Mouse (Mus musculus) heart, embryonic 14.5 days (tissue): ENCODE data around the gene Setd3. TPM values are rescaled to one million over a fixed set of nuclear protein-coding genes. Genes with fewer than 3 reads are reported as not detected.

Experiments
- ATAC-seq: fragments of 200-750 bp; cut with Nextera tagmentation; 2 replicates; pipeline ENCODE4 v1.8.0; 2017; ENCODE audit warnings: low read depth, moderate TSS enrichment; ENCODE audit not compliant: insufficient number of reproducible peaks, insufficient read depth, low FRiP score
- H3K27ac ChIP-seq, 2 experiments: fragments of 200-500 bp in 1 of 2; fragments of 300-500 bp in 1 of 2; sonication (generic) in 1 of 2; replicated peaks in 1 of 2; 2 replicates each; pipeline ENCODE4 v1.5.1; 2012 to 2014; ENCODE audit warnings: low read depth in 2 of 2, low read length in 2 of 2, control low read depth in 1 of 2, mild to moderate bottlenecking in 1 of 2, mixed read lengths in 1 of 2; ENCODE audit not compliant: control insufficient read depth in 1 of 2, insufficient read depth in 1 of 2
- H3K27me3 ChIP-seq: fragments of 300-500 bp; sonication (generic); 2 replicates; pipeline ENCODE4 v1.6.1; 2014; ENCODE audit warnings: mild to moderate bottlenecking, low read length, control low read depth; ENCODE audit not compliant: control insufficient read depth, insufficient read depth
- H3K36me3 ChIP-seq: fragments of 300-500 bp; sonication (generic); 2 replicates; pipeline ENCODE4 v1.6.1; 2014; ENCODE audit warnings: mild to moderate bottlenecking, control low read depth, low read length, mixed read lengths; ENCODE audit not compliant: control insufficient read depth, insufficient read depth
- H3K4me1 ChIP-seq, 2 experiments: fragments of 200-500 bp in 1 of 2; fragments of 300-500 bp in 1 of 2; sonication (generic) in 1 of 2; 2 replicates each; pipeline ENCODE4 v1.6.1; 2012 to 2014; ENCODE audit warnings: low read length in 2 of 2, control low read depth in 1 of 2, mixed read lengths in 1 of 2; ENCODE audit not compliant: control insufficient read depth in 2 of 2, insufficient read depth in 2 of 2
- H3K4me2 ChIP-seq: fragments of 300-500 bp; sonication (generic); 2 replicates; pipeline ENCODE4 v1.6.1; 2014; ENCODE audit warnings: mild to moderate bottlenecking, low read length
- H3K4me3 ChIP-seq, 2 experiments: fragments of 200-500 bp in 1 of 2; fragments of 300-500 bp in 1 of 2; sonication (generic) in 1 of 2; 2 replicates each; pipeline ENCODE4 v1.5.1; 2012 to 2014; ENCODE audit warnings: low read length in 2 of 2, mild to moderate bottlenecking in 2 of 2, control low read depth in 1 of 2, low read depth in 1 of 2, moderate library complexity in 1 of 2; ENCODE audit not compliant: control insufficient read depth in 1 of 2, insufficient read depth in 1 of 2
- H3K9ac ChIP-seq: fragments of 300-500 bp; sonication (generic); 2 replicates; pipeline ENCODE4 v1.6.1; 2014; ENCODE audit warnings: mild to moderate bottlenecking, low read length
- H3K9me3 ChIP-seq: fragments of 300-500 bp; sonication (generic); 2 replicates; pipeline ENCODE4 v1.6.1; 2016; ENCODE audit warnings: low read length, control low read depth; ENCODE audit not compliant: control insufficient read depth
- WGBS: fragments of 180-500 bp; shearing (Covaris S2); extraction: QIAGEN DNeasy Blood & Tissue Kit; methylation state at CpG from one replicate; pipeline ENCODE4 v1.1.7; 2014; 5-methylcytosine and 5-hydroxymethylcytosine counted together
- polyA plus RNA-seq: library from polyadenylated mRNA; unstranded; fragments of >200 nt; fragmentation: Nextera tagmentation; extraction: Ambion mirVana; gene quantifications from 2 replicates; pipeline ENCODE4 v1.2.1, GENCODE M21; 2014

Gene Setd3
- 60.4 and 68.2 TPM in 2 replicates for polyA plus RNA-seq

GRCm38 (mm10) chr12:108179246-108179320, at the start of gene Setd3:
Setd3 (minus strand) TSS chr12:108179314.
- Histone ChIP-seq H3K9me3 (no peaks in the 10 kb centered on the region), H3K4me2 (peak within 1 kb of the TSS; percentile 78), H3K27me3 (no peaks in the 10 kb centered on the region), H3K4me3 (peak within 1 kb of the TSS; percentile 78 to 99), H3K36me3 (peaks cover 25% of the 10 kb centered on the region), H3K4me1 (peaks cover 0 to 30% of the 10 kb centered on the region in 2 experiments; a peak in 3 of 4 replicates), H3K27ac (peak within 1 kb of the TSS; percentile 73 to 93), H3K9ac (peak within 1 kb of the TSS; percentile 97)
- no peak for ATAC-seq
- WGBS, result 2% methylated on average over 7 of the region's 9 CpGs

- Histone ChIP-seq H3K9me3 (no peaks in the 10 kb centered on the region), H3K4me3 (no peak overlapping the region), H3K36me3 (no peaks in the 10 kb centered on the region), H3K4me1 (peaks cover 47 to 63% of the 10 kb centered on the region in 2 experiments), H3K27ac (no peak overlapping the region), H3K9ac (no peak overlapping the region), H3K27me3 (no peaks in the 10 kb centered on the region), H3K4me2 (no peak overlapping the region)
- ATAC-seq, result no peak
- 56% methylated on average over 16 of the region's 16 CpGs for WGBS
Observed at GRCm38 (mm10) chr12:108227527-108227926, 48.4 kb upstream of the Setd3 start.

GRCm38 (mm10) chr12:108226941-108227340, 47.8 kb upstream of the Setd3 start:
- peaks cover 47 to 63% of the 10 kb centered on the region in 2 experiments for H3K4me1 ChIP-seq
- no peak overlapping the region for H3K4me2 ChIP-seq
- no peaks in the 10 kb centered on the region for H3K27me3 ChIP-seq
- no peaks in the 10 kb centered on the region for H3K36me3 ChIP-seq
- no peak overlapping the region for H3K4me3 ChIP-seq
- H3K9me3 ChIP-seq, result no peaks in the 10 kb centered on the region
- no peak overlapping the region for H3K27ac ChIP-seq
- no peak for ATAC-seq
- WGBS, result 82% methylated on average over 12 of the region's 12 CpGs
- no peak overlapping the region for H3K9ac ChIP-seq

- no peak overlapping the region for H3K4me3 ChIP-seq
- no peaks in the 10 kb centered on the region for H3K9me3 ChIP-seq
- H3K27ac ChIP-seq, result no peak overlapping the region
- 0 out of 2 replicates have a peak overlapping the region, but pooled peaks have one; percentile 0 for H3K9ac ChIP-seq
- no peak for ATAC-seq
- WGBS, result 84% methylated on average over 13 of the region's 13 CpGs
- no peak overlapping the region for H3K4me2 ChIP-seq
- no peaks in the 10 kb centered on the region for H3K36me3 ChIP-seq
- H3K27me3 ChIP-seq, result no peaks in the 10 kb centered on the region
- H3K4me1 ChIP-seq, result peaks cover 50 to 61% of the 10 kb centered on the region in 2 experiments
Observed at GRCm38 (mm10) chr12:108226216-108226615, 47.1 kb upstream of the Setd3 start.

GRCm38 (mm10) chr12:108225781-108226180, 46.7 kb upstream of the Setd3 start:
- peak overlapping the region; percentile 17 to 21; a peak in 1 of 4 replicates for H3K27ac ChIP-seq
- H3K27me3 ChIP-seq, result no peaks in the 10 kb centered on the region
- peak overlapping the region; percentile 0; the same call in 1 of the 2 replicates for H3K9ac ChIP-seq
- H3K4me3 ChIP-seq, result no peak overlapping the region
- peaks cover 51 to 62% of the 10 kb centered on the region in 2 experiments for H3K4me1 ChIP-seq
- H3K9me3 ChIP-seq, result no peaks in the 10 kb centered on the region
- 42% methylated on average over 7 of the region's 7 CpGs for WGBS
- no peak for ATAC-seq
- H3K36me3 ChIP-seq, result no peaks in the 10 kb centered on the region
- no peak overlapping the region; the same call in 1 of the 2 replicates for H3K4me2 ChIP-seq

GRCm38 (mm10) chr12:108223357-108223756, 44.2 kb upstream of the Setd3 start:
- Histone ChIP-seq H3K36me3 (no peaks in the 10 kb centered on the region), H3K9ac (no peak overlapping the region), H3K4me1 (peaks cover 46 to 64% of the 10 kb centered on the region in 2 experiments), H3K27ac (no peak overlapping the region), H3K9me3 (no peaks in the 10 kb centered on the region), H3K4me3 (no peak overlapping the region), H3K4me2 (no peak overlapping the region), H3K27me3 (no peaks in the 10 kb centered on the region)
- WGBS, result 40% methylated on average over 7 of the region's 8 CpGs
- no peak for ATAC-seq

GRCm38 (mm10) chr12:108221712-108222111, 42.6 kb upstream of the Setd3 start:
- Histone ChIP-seq H3K9me3 (no peaks in the 10 kb centered on the region), H3K36me3 (no peaks in the 10 kb centered on the region), H3K4me2 (no peak overlapping the region), H3K27me3 (no peaks in the 10 kb centered on the region), H3K4me1 (peaks cover 41 to 64% of the 10 kb centered on the region in 2 experiments), H3K9ac (no peak overlapping the region), H3K27ac (no peak overlapping the region), H3K4me3 (no peak overlapping the region)
- 89% methylated on average over 7 of the region's 7 CpGs for WGBS
- ATAC-seq, result no peak

- no peaks in the 10 kb centered on the region for H3K27me3 ChIP-seq
- 0 out of 2 replicates have a peak, but pooled peaks have one; percentile 15 for ATAC-seq
- 33% methylated on average over 10 of the region's 10 CpGs for WGBS
- H3K9me3 ChIP-seq, result no peaks in the 10 kb centered on the region
- H3K36me3 ChIP-seq, result no peaks in the 10 kb centered on the region
- H3K4me1 ChIP-seq, result peaks cover 41 to 64% of the 10 kb centered on the region in 2 experiments
- no peak overlapping the region for H3K9ac ChIP-seq
- H3K27ac ChIP-seq, result no peak overlapping the region
- H3K4me2 ChIP-seq, result no peak overlapping the region
- no peak overlapping the region for H3K4me3 ChIP-seq
Observed at GRCm38 (mm10) chr12:108221206-108221605, 42.1 kb upstream of the Setd3 start.
